Mouse (Mus musculus): Measurements from ENCODE around the gene Fmnl3.

GRCm38 (mm10) chr15:99368583-99369266 lies 1.6 kb downstream of the Fmnl3 start:
- TF ChIP-seq CTCF (IDR thresholded peaks at IDR 0.05; ENCODE audit: control insufficient read depth, insufficient read depth, insufficient replicate concordance, low read depth, low read length) = no peak
- no peak for TF ChIP-seq POLR2A (IDR thresholded peaks at IDR 0.05; ENCODE audit: control insufficient read depth, low read depth, low read length)

Measured in testis, adult 2 months (tissue).